Mouse (Mus musculus) olfactory bulb, adult 2 months (tissue): ENCODE measurements around the gene A3galt2.

Source experiments
- CTCF ChIP-seq: fragments of 200-500 bp; IDR thresholded peaks from 2 replicates; pipeline ENCODE4 v1.5.1; 2012; ENCODE audit warnings: low read depth, mild to moderate bottlenecking, low read length, moderate library complexity; ENCODE audit not compliant: insufficient read depth
- POLR2A ChIP-seq: fragments of 200-500 bp; IDR thresholded peaks from 2 replicates; pipeline ENCODE4 v1.6.1; 2012; ENCODE audit warnings: mild to moderate bottlenecking, low read depth, low read length, moderate library complexity; ENCODE audit not compliant: insufficient read depth

DNA sequence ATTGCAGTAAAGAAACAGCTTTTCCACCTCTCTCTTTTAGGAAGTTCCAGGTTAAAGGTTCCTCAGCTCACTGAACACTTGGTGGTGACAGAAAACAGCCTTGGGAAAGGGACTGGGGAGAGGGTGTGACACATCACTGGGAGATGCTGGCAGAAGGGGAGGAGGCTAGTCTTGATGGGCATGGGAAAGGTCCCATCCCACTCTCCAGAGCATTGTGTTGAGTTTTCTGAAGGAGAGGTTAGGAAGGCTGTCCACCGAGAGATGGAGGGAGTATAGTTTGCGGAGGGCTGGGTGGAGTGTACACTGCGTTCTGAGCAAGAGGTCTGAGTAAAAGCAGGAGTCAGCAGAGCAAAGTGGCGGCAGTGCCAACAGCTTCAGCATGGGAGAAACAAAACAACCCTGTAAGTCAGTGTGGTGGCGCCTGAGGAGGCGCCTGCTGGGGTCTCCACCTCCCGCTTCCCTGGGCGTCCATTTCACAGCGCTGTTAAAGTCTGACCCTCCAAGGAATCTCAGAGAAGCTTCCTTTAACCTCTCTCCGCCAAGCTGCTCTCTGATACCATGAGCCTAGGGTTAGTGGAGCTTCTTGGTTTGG is 12.7 kb upstream of the A3galt2 start:
- no peak for TF ChIP-seq CTCF
- no peak for TF ChIP-seq POLR2A
